Mouse (Mus musculus): ENCODE measurements around the gene 1700024P04Rik.

Gene 1700024P04Rik

GRCm38 (mm10) chr13:98966583-98966982 lies 17.8 kb downstream of the 1700024P04Rik start:
- no peak for DNase-seq (ENCODE audit: low read depth, low spot score)

DNA sequence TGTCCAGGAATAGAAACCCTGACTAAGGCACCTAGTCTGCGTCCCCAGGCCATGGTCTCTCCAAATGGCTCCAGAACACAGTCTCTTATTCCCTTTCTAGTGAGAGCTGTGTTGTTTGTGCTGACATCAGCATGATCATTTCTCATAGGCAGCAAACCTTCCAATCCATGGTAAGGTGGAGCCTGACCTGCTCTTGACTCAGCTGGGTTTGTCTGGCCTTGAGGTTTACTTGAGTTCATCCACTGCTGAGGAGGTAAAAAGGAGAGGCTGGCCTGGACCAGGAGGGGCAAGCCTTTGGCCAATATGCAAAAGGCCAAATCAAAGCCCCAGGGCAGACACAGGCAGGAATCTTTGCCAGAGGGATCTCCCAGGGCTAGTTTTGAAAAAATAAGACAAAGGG lies 20.8 kb downstream of the 1700024P04Rik start:
- DNase-seq (ENCODE audit: low read depth, low spot score), result no peak

DNA sequence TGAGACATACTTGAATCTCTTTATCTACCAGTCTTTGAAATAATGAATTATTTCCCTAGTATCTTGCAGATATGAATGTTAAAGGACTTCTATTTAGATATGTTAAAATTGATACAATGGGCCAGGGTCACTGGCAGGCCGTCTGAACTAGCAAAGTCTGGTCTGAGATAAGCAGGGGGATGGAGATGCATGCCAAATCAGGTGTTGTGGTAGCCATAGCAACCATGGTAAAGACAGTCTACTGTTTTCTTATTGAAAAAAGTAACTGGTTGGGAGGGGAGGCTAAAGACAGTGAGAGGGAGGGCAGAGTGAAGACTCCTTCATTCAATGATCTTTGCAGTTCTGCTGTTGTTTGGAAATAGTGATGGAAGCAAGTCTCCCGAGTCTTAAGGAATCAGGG lies 26.2 kb downstream of the 1700024P04Rik start:
- DNase-seq (ENCODE audit: low read depth, low spot score), result no peak

DNA sequence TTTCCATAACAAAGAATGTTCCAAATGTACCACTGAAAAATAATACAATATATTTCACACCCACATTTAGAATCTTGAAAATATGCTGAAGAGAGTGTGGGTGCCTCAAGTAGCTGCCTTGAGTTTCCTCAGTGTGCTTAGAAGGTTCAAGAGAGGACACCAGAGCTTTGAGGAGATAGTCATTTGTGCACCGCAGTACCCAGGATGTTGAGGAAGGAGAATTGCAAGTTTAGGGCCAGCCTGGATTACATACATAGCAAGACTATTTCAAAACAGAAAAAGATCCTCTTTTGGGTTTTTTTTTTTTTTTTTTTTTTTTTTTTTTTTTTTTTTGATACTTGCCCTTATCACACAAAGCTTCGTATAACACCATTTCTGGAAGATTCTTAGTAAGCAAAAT lies 28.2 kb downstream of the 1700024P04Rik start:
- no peak for DNase-seq (ENCODE audit: low read depth, low spot score)

GRCm38 (mm10) chr13:98955676-98956075 lies 28.7 kb downstream of the 1700024P04Rik start:
- DNase-seq (ENCODE audit: low read depth, low spot score), result no peak

- DNase-seq (ENCODE audit: low read depth, low spot score), result no peak
Measured at GRCm38 (mm10) chr13:98955226-98955625, 29.1 kb downstream of the 1700024P04Rik start.

GRCm38 (mm10) chr13:98953830-98954229 lies 30.5 kb downstream of the 1700024P04Rik start:
- no peak for DNase-seq (ENCODE audit: low read depth, low spot score)

DNA sequence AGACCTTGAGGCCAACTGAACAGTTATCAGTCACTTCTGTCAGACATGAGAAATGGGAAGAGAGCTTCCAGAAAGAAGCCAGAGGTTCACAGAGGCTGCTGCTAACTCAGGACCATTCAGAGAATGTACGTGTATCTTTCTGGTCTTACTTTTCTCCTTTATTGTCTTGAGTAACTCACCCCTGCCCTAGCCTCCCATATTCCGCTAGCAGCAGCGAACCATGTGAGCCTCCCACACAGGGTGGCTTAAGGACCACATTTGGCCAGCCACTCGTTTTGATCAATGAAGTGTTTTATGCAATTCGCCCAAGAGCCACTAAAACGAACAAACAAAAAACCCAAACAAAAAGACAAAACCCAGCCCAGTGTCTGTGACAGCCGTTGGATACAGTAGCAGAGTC lies 32.4 kb downstream of the 1700024P04Rik start:
- DNase-seq (ENCODE audit: low read depth, low spot score), result no peak

GRCm38 (mm10) chr13:98948146-98948545 lies 36.2 kb downstream of the 1700024P04Rik start:
- DNase-seq (ENCODE audit: low read depth, low spot score), result no peak

- no peak for DNase-seq (ENCODE audit: low read depth, low spot score)
Measured at GRCm38 (mm10) chr13:98946434-98946833, 37.9 kb downstream of the 1700024P04Rik start.

DNA sequence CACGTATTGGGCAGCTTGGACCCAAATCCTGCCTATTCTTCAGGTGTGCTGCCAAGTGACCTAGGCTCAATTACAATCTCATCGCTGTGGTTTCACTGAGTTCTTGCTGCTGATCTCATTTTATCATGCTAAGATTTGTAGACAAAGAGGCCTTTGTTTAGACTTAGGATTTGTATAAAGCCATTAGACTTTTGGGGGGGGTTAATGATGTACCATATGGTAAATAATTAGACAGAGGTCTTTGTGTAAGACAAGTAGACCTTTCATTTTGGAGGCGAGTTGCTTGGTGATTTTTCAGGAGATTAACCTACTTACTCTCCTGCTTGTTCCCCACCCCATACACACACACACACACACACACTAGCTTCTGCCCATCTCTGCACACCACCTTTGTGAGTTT lies 38.5 kb downstream of the 1700024P04Rik start:
- DNase-seq (ENCODE audit: low read depth, low spot score), result no peak

GRCm38 (mm10) chr13:98945381-98945780 lies 39.0 kb downstream of the 1700024P04Rik start:
- DNase-seq (ENCODE audit: low read depth, low spot score), result no peak

DNA sequence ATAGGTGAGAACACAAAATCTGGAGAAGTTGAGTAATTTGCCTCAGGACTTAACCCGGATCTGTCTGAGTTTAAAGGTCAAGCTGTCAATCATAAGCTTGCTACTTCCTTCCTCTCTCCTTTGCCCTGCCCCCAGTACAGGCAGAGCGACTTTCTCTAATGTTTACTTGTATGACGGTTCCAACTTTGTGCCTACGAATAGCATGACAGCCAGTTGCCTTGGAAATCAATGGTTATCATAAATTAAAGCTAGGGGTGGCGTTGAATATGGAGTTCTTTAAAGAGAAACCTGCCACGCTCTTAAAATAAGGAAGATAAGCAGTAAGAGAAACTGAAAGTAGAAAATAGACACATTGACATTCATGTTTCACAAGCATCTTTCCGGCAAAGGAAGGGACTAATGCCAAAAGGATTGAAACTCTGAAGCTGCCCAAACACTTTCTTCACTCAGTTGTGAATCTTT lies 39.7 kb downstream of the 1700024P04Rik start:
- DNase-seq (ENCODE audit: low read depth, low spot score), result no peak

DNA sequence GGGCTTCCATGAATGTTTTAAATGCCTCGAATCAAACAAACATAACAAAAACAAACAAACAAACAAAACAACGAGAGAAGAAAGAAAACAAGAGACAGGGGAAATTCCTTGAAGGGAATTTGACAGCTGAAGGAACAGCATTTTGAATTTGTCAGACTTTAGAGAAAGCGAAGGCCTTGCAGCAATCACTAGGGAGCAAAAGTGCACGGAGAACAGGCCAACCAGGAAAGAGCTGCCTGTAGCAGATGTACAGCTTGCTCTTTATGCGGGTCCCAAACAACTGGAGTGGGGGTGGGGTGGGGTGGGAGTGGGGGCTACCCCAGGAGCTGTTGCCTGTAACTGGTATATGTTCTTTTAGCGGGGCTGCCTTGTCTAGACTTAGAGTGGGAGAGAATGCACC lies 42.0 kb downstream of the 1700024P04Rik start:
- no peak for DNase-seq (ENCODE audit: low read depth, low spot score)

GRCm38 (mm10) chr13:98941829-98942343 lies 42.5 kb downstream of the 1700024P04Rik start:
- no peak for DNase-seq (ENCODE audit: low read depth, low spot score)

GRCm38 (mm10) chr13:98937108-98937507 lies 47.3 kb downstream of the 1700024P04Rik start:
- no peak for DNase-seq (ENCODE audit: low read depth, low spot score)
